ENCODE assay signal across 14 mouse cellular contexts in the genomic region with DNA sequence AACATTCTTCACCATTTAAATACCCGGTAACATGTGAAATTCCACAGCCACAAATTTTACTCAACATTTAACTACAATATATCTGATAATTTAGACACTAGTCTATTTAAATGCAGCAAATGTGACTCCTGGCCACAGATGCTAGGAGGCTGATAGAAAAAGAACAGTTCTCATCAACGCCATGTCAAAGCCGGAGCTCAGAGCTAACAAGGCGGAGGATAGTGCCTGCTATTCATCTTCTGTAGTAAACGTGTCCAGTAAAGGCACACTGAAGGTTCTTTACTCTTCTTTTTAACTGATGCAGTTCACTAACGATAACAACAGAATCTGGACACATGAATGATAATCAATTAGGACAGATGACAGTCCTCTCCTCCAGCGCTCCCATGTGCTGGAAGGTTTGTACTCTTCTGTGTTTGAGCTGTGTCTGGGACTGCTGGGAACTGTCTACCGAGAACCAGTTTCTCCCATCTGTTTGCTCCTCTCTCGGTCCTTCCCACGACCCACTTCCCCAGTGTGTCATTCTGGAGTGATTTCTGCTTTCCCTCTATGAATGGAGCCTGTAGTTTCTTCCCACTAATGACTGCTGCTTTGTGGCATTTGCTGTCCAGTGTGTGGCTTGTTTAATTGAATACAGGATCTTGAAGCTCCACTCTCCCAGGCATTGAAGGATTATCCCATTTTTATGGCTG. TPM values are rescaled to one million over a fixed set of nuclear protein-coding genes. Genes with fewer than 3 reads are reported as not detected.
DNase-seq lines count a peak whose midpoint lies in the region; ATAC-seq and TF ChIP-seq lines count a peak whose summit lies in the region.
"Had no signal": no experiment of that assay in that cellular context is flagged by ENCODE, and none has a peak within 500 bp of the region (broad histone marks: within the 10 kb centered on the region; RNA-seq: fewer than 3 reads in every experiment).

No protein-coding gene starts in this region.

- ATAC-seq in forebrain, postnatal 0 days = peak; percentile 76
- ATAC-seq in neural tube, embryonic 13.5 days (ENCODE audit: low read depth) = peak; percentile 59; the same call in 1 of the 2 replicates
- ATAC-seq: activated CD4-positive, CD25-positive, alpha-beta regulatory T cell, adult 4 months; CD4-positive, CD25-positive, alpha-beta regulatory T cell, adult 4 months had no signal

- H3K36me3 ChIP-seq in forebrain, postnatal 0 days (ENCODE audit: insufficient read depth) = no peaks in the 10 kb centered on the region
- H3K36me3 ChIP-seq in neural tube, embryonic 13.5 days = no peaks in the 10 kb centered on the region
- H3K36me3 ChIP-seq: heart, embryonic 13.5 days had no signal

- WGBS in forebrain, postnatal 0 days = 38% methylated on average over 10 of the region's 10 CpGs
- 40% methylated on average over 10 of the region's 10 CpGs for WGBS in neural tube, embryonic 13.5 days

- H3K27ac ChIP-seq in layer of hippocampus, adult 2 months = peak overlapping the region; percentile 6; the same call in 1 of the 2 replicates
- H3K27ac ChIP-seq in forebrain, postnatal 0 days (ENCODE audit: low read depth, low read length) = peak overlapping the region; percentile 45; the same call in 1 of the 2 replicates
- H3K27ac ChIP-seq in neural tube, embryonic 13.5 days (replicated peaks) = peak overlapping the region; percentile 23
- H3K27ac ChIP-seq: heart, embryonic 13.5 days had no signal

- TF ChIP-seq CTCF in layer of hippocampus, adult 2 months (conservative IDR thresholded peaks at IDR 0.05) = no peak
- TF ChIP-seq CTCF in forebrain, postnatal 0 days (IDR thresholded peaks at IDR 0.05; ENCODE audit: low read depth) = no peak

- H3K9me3 ChIP-seq in forebrain, postnatal 0 days (ENCODE audit: low read length) = no peaks in the 10 kb centered on the region
- H3K9me3 ChIP-seq in neural tube, embryonic 13.5 days = no peaks in the 10 kb centered on the region
- H3K9me3 ChIP-seq: heart, embryonic 13.5 days had no signal

- no peaks in the 10 kb centered on the region for H3K27me3 ChIP-seq in forebrain, postnatal 0 days (ENCODE audit: insufficient read depth, low read length)
- no peaks in the 10 kb centered on the region for H3K27me3 ChIP-seq in neural tube, embryonic 13.5 days
- H3K27me3 ChIP-seq: heart, embryonic 13.5 days had no signal

- no peaks in the 10 kb centered on the region for H3K4me1 ChIP-seq in forebrain, postnatal 0 days (ENCODE audit: insufficient read depth)
- peaks cover 21% of the 10 kb centered on the region for H3K4me1 ChIP-seq in neural tube, embryonic 13.5 days (replicated peaks)

- no peak overlapping the region for H3K9ac ChIP-seq in forebrain, postnatal 0 days
- no peak overlapping the region for H3K9ac ChIP-seq in neural tube, embryonic 13.5 days
- H3K9ac ChIP-seq: heart, embryonic 13.5 days; lung, embryonic 14.5 days had no signal

- H3K4me3 ChIP-seq in layer of hippocampus, adult 2 months = no peak overlapping the region
- H3K4me3 ChIP-seq in forebrain, postnatal 0 days (ENCODE audit: low read depth, low read length) = no peak overlapping the region
- H3K4me3 ChIP-seq in neural tube, embryonic 13.5 days = no peak overlapping the region
- H3K4me3 ChIP-seq: heart, embryonic 13.5 days had no signal

- DNase-seq in layer of hippocampus, adult 2 months (ENCODE audit: low spot score in 2 of 2) = peak in 1 of 2 experiments; percentile 33
- no peak for DNase-seq in layer of hippocampus, postnatal 10 days (ENCODE audit: low spot score in 2 of 2)
- DNase-seq in Muller cell, postnatal 12 days (ENCODE audit: inconsistent ontology term) = peak; percentile 82
- no peak for DNase-seq in forebrain, postnatal 0 days
- no peak for DNase-seq in right cerebral cortex, adult 2 months (ENCODE audit: low spot score in 2 of 2)
- DNase-seq in urinary bladder, postnatal 14 days (ENCODE audit: low spot score) = no peak
- DNase-seq: cerebellum, adult 11 months; kidney, postnatal 14 days; liver had no signal

- H3K4me2 ChIP-seq in forebrain, postnatal 0 days (ENCODE audit: low read depth) = no peak overlapping the region
- no peak overlapping the region for H3K4me2 ChIP-seq in neural tube, embryonic 13.5 days
- H3K4me2 ChIP-seq: heart, embryonic 13.5 days; lung, embryonic 14.5 days had no signal

RNA-seq across cellular contexts. Expression of gene Hs2st1, which starts 50.3 kb away (rescaled TPM):
- 10 to 100 TPM; 38.4 to 40.5 TPM for total RNA-seq in layer of hippocampus, adult 2 months (2021)
- total RNA-seq in layer of hippocampus, postnatal 10 days (2021) = 10 to 100 TPM; 48.8 to 51.9 TPM
- 47.1 and 57.7 TPM in 2 replicates for total RNA-seq in forebrain, postnatal 0 days (2014; rRNA removed)
- 9.9 and 14.1 TPM in 2 replicates for polyA plus RNA-seq in forebrain, postnatal 0 days (2015; fragmentation: Nextera tagmentation; extraction: Ambion mirVana)
- 15.6 and 17.9 TPM in 2 replicates for polyA plus RNA-seq in neural tube, embryonic 13.5 days (2015; fragmentation: Nextera tagmentation; extraction: Ambion mirVana)

RNA-seq across cellular contexts. Expression of gene Selenof, which starts 50.4 kb away (rescaled TPM):
- total RNA-seq in layer of hippocampus, adult 2 months (2021) = 100 to 1,000 TPM; 228 to 231 TPM
- 100 to 1,000 TPM; 293 to 294 TPM for total RNA-seq in layer of hippocampus, postnatal 10 days (2021)
- total RNA-seq in forebrain, postnatal 0 days (2014; rRNA removed) = 347 and 486 TPM in 2 replicates
- 660 and 719 TPM in 2 replicates for polyA plus RNA-seq in forebrain, postnatal 0 days (2015; fragmentation: Nextera tagmentation; extraction: Ambion mirVana)
- 595 and 628 TPM in 2 replicates for polyA plus RNA-seq in neural tube, embryonic 13.5 days (2015; fragmentation: Nextera tagmentation; extraction: Ambion mirVana)
